Mouse (Mus musculus) testis, adult 2 months (tissue): ENCODE measurements around the gene Arhgap9. TPM values are rescaled to one million over a fixed set of nuclear protein-coding genes. Genes with fewer than 3 reads are reported as not detected.

Experiments
- H3K27ac ChIP-seq: fragments of 200-500 bp; 2 replicates; pipeline ENCODE4 v1.5.1; 2012; ENCODE audit warnings: low read depth, low read length; ENCODE audit not compliant: control insufficient read depth, insufficient read depth
- H3K27me3 ChIP-seq: fragments of 200-500 bp; 2 replicates; pipeline ENCODE4 v1.6.1; 2012; ENCODE audit warnings: mild to moderate bottlenecking, low read length, moderate library complexity; ENCODE audit not compliant: control insufficient read depth, insufficient read depth
- H3K36me3 ChIP-seq: fragments of 200-500 bp; 2 replicates; pipeline ENCODE4 v1.6.1; 2012; ENCODE audit warnings: mild to moderate bottlenecking, low read length; ENCODE audit not compliant: control insufficient read depth, insufficient read depth
- H3K4me1 ChIP-seq: fragments of 200-500 bp; 2 replicates; pipeline ENCODE4 v1.6.1; 2012; ENCODE audit warnings: low read length; ENCODE audit not compliant: control insufficient read depth, insufficient read depth
- H3K4me3 ChIP-seq: fragments of 200-500 bp; 2 replicates; pipeline ENCODE4 v1.5.1; 2012; ENCODE audit warnings: low read depth, mild to moderate bottlenecking, low read length, moderate library complexity, mixed read lengths; ENCODE audit not compliant: control insufficient read depth
- CTCF ChIP-seq: fragments of 200-500 bp; IDR thresholded peaks from 2 replicates; pipeline ENCODE4 v1.5.1; 2012; ENCODE audit warnings: low read depth, mild to moderate bottlenecking, inconsistent platforms, low read length, moderate library complexity; ENCODE audit not compliant: control insufficient read depth, insufficient read depth, insufficient replicate concordance
- POLR2A ChIP-seq: fragments of 200-500 bp; IDR thresholded peaks from 2 replicates; pipeline ENCODE4 v1.6.1; 2012; ENCODE audit warnings: low read depth, mild to moderate bottlenecking, inconsistent platforms, low read length, moderate library complexity; ENCODE audit not compliant: control insufficient read depth
- polyA plus RNA-seq: library from polyadenylated mRNA; depleted of rRNA; stranded (reverse); fragments of >200 nt; gene quantifications from 2 replicates; pipeline ENCODE4 v1.2.3, GENCODE M21; 2012; rRNA removed

The Arhgap9 gene
- polyA plus RNA-seq, 1 experiment: 0.32 TPM

DNA sequence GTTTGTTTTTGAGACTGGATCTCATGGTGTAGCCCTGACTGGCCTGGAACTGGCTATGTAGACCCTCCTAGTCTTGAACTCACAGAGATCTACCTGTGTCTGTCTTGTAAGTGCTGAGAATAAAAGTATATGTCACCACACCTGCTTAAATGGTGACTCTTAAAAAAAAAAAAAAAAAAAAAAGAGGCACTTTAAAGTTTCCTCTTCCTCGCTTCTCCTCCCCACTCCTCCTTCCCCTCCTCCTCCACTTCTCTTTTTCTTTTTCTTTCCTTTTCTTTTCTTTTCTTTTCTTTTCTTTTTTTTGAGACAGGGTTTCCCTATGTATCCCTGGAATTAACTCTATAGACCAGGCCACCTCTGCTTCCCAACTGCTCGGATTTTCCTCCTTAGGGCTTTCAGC, 49.3 kb downstream of the Arhgap9 start:
- Histone ChIP-seq H3K36me3 (no peaks in the 10 kb centered on the region), H3K27me3 (no peaks in the 10 kb centered on the region), H3K4me1 (peaks cover 8% of the 10 kb centered on the region), H3K4me3 (no peak overlapping the region), H3K27ac (no peak overlapping the region)
- TF ChIP-seq CTCF: no peak
- no peak for TF ChIP-seq POLR2A

DNA sequence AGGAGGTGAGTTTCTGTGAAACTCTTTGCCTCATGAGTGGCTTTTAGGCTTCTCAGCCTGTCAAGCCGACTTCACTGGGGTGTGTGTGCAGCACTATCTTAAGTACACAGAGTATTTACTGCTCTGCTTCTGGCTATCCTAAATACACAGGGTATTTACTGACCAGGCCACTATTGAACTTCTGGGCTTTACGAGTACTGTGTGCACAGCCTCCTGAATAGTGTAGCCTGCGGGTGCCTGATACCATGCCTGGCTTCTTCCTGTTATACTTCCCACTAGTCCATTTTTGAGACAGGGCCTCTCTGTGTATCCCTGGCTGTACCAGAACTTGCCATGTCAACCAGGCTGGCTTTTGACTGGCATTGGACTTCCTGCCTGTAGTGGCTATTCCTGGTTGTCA, 55.9 kb downstream of the Arhgap9 start:
- Histone ChIP-seq H3K4me1 (peaks cover 5% of the 10 kb centered on the region), H3K27ac (no peak overlapping the region), H3K4me3 (no peak overlapping the region), H3K27me3 (no peaks in the 10 kb centered on the region), H3K36me3 (no peaks in the 10 kb centered on the region)
- TF ChIP-seq POLR2A (no peak), CTCF (no peak)

Other genes with a start within 250 kb of the Arhgap9 start
- gene Agap2, start 246.7 kb upstream of the Arhgap9 start, polyA plus RNA-seq: 0.53 and 0.73 TPM in 2 replicates
- 32.2 and 33.9 TPM in 2 replicates for gene Os9, start 200.8 kb upstream of the Arhgap9 start, polyA plus RNA-seq
- gene B4galnt1, start 156.7 kb upstream of the Arhgap9 start, polyA plus RNA-seq: 21.7 and 27.0 TPM in 2 replicates
- 11.5 and 11.9 TPM in 2 replicates for gene Slc26a10, start 141.3 kb upstream of the Arhgap9 start, polyA plus RNA-seq
- gene Arhgef25, start 131.9 kb upstream of the Arhgap9 start, polyA plus RNA-seq: 18.6 and 19.8 TPM in 2 replicates
- 126 and 129 TPM in 2 replicates for gene Dtx3, start 126.2 kb upstream of the Arhgap9 start, polyA plus RNA-seq
- gene Pip4k2c, start 110.4 kb upstream of the Arhgap9 start, polyA plus RNA-seq: 14.0 and 16.2 TPM in 2 replicates
- 3.3 and 3.9 TPM in 2 replicates for gene Kif5a, start 58.6 kb upstream of the Arhgap9 start, polyA plus RNA-seq
- 391 and 429 TPM in 2 replicates for gene Dctn2, start 55.6 kb upstream of the Arhgap9 start, polyA plus RNA-seq
- gene Mbd6, start 32.9 kb upstream of the Arhgap9 start, polyA plus RNA-seq: 61.3 and 74.1 TPM in 2 replicates
- gene Mars, start 10.2 kb upstream of the Arhgap9 start, polyA plus RNA-seq: 32.4 and 36.7 TPM in 2 replicates
- gene Gli1, start 20.0 kb downstream of the Arhgap9 start, polyA plus RNA-seq: 2.7 and 2.9 TPM in 2 replicates
- gene Inhbe, start 32.4 kb downstream of the Arhgap9 start, polyA plus RNA-seq: not detected in 2 replicates
- 0.05 and 0.08 TPM in 2 replicates for gene Inhbc, start 48.5 kb downstream of the Arhgap9 start, polyA plus RNA-seq
- 43.6 and 56.0 TPM in 2 replicates for gene R3hdm2, start 58.4 kb downstream of the Arhgap9 start, polyA plus RNA-seq
- gene Stac3, start 179.7 kb downstream of the Arhgap9 start, polyA plus RNA-seq: 0.97 and 1.0 TPM in 2 replicates
- gene Ndufa4l2, start 193.0 kb downstream of the Arhgap9 start, polyA plus RNA-seq: 65.0 and 74.9 TPM in 2 replicates
- gene Shmt2, start 200.5 kb downstream of the Arhgap9 start, polyA plus RNA-seq: 12.7 and 16.7 TPM in 2 replicates
- gene Nxph4, start 212.6 kb downstream of the Arhgap9 start, polyA plus RNA-seq: 0.36 and 0.51 TPM in 2 replicates